Mouse (Mus musculus): ENCODE results near the gene Pigv.

- TF ChIP-seq POLR2A (IDR thresholded peaks at IDR 0.05; ENCODE audit: control insufficient read depth in 1 of 2, insufficient read depth in 1 of 2, low read depth in 1 of 2, low read length in 2 of 2, poor library complexity in 1 of 2) (no peak), GATA1 (IDR thresholded peaks at IDR 0.05; ENCODE audit: low read depth, low read length) (no peak), CTCF (IDR thresholded peaks at IDR 0.05 in 2 of 3, conservative IDR thresholded peaks at IDR 0.05 in 1 of 3; ENCODE audit: control insufficient read depth in 1 of 3, insufficient read depth in 1 of 3, low read depth in 2 of 3, low read length in 3 of 3, poor library complexity in 1 of 3, severe bottlenecking in 1 of 3) (no peak), ETS1 (IDR thresholded peaks at IDR 0.05; ENCODE audit: low read depth, low read length) (no peak), E2F4 (IDR thresholded peaks at IDR 0.05; ENCODE audit: borderline replicate concordance, low read depth, low read length) (no peak), RCOR1 (IDR thresholded peaks at IDR 0.05; ENCODE audit: low read depth, low read length) (no peak), ZC3H11A (IDR thresholded peaks at IDR 0.05; ENCODE audit: low read depth, low read length) (no peak), ZKSCAN1 (IDR thresholded peaks at IDR 0.05; ENCODE audit: low read depth, low read length) (no peak), TCF12 (IDR thresholded peaks at IDR 0.05; ENCODE audit: low read depth, low read length) (no peak), MAZ (IDR thresholded peaks at IDR 0.05; ENCODE audit: low read depth, low read length) (no peak), RAD21 (IDR thresholded peaks at IDR 0.05; ENCODE audit: low read depth, low read length) (no peak), MXI1 (IDR thresholded peaks at IDR 0.05; ENCODE audit: low read depth, low read length) (no peak), SMC3 (IDR thresholded peaks at IDR 0.05; ENCODE audit: low read depth, low read length) (no peak), MAFK (IDR thresholded peaks at IDR 0.05; ENCODE audit: borderline replicate concordance, low read depth, low read length) (no peak)
These were observed 7.3 kb downstream of the Pigv start for GRCm38 (mm10) chr4:133665118-133665517.
